Mouse (Mus musculus): ENCODE measurements around the gene Rpl7l1. TPM values are rescaled to one million over a fixed set of nuclear protein-coding genes. Genes with fewer than 3 reads are reported as not detected.

Gene Rpl7l1
- polyA plus RNA-seq, 1 experiment from 2014 or later: 84.6 TPM

- H3K27me3 ChIP-seq (ENCODE audit: control insufficient read depth, insufficient read depth, low read length): no peaks in the 10 kb centered on the region
- no peaks in the 10 kb centered on the region for H3K9me3 ChIP-seq (ENCODE audit: control insufficient read depth, low read length)
- peak overlapping the region; percentile 83 for H3K4me2 ChIP-seq (ENCODE audit: low read length)
- H3K27ac ChIP-seq (replicated peaks in 1 of 2; ENCODE audit: control insufficient read depth in 1 of 2, insufficient read depth in 1 of 2, low read depth in 2 of 2, low read length in 2 of 2): no peak overlapping the region
- H3K4me1 ChIP-seq (ENCODE audit: control insufficient read depth in 2 of 2, insufficient read depth in 2 of 2, low read length in 2 of 2): peaks cover 5 to 8% of the 10 kb centered on the region in 2 experiments
- ATAC-seq (ENCODE audit: insufficient number of reproducible peaks, insufficient read depth, low FRiP score, low read depth): no peak
- WGBS: 92% methylated on average over 4 of the region's 4 CpGs
- H3K9ac ChIP-seq (ENCODE audit: low read length): peak overlapping the region; percentile 80
- H3K36me3 ChIP-seq (ENCODE audit: control insufficient read depth, insufficient read depth, low read length): peaks cover 19% of the 10 kb centered on the region
- peak overlapping the region in 1 of 2 experiments; percentile 70; a peak in 1 of 4 replicates for H3K4me3 ChIP-seq (ENCODE audit: control insufficient read depth in 1 of 2, insufficient read depth in 1 of 2, low read depth in 1 of 2, low read length in 2 of 2)
Measured at GRCm38 (mm10) chr17:46750580-46750979, 31.9 kb downstream of the Rpl7l1 start.

- Histone ChIP-seq H3K4me2 (ENCODE audit: low read length) (no peak overlapping the region), H3K27me3 (ENCODE audit: control insufficient read depth, insufficient read depth, low read length) (no peaks in the 10 kb centered on the region), H3K4me3 (ENCODE audit: control insufficient read depth in 1 of 2, insufficient read depth in 1 of 2, low read depth in 1 of 2, low read length in 2 of 2) (no peak overlapping the region), H3K36me3 (ENCODE audit: control insufficient read depth, insufficient read depth, low read length) (peaks cover 26% of the 10 kb centered on the region), H3K4me1 (ENCODE audit: control insufficient read depth in 2 of 2, insufficient read depth in 2 of 2, low read length in 2 of 2) (peaks cover 5 to 8% of the 10 kb centered on the region in 2 experiments), H3K27ac (replicated peaks in 1 of 2; ENCODE audit: control insufficient read depth in 1 of 2, insufficient read depth in 1 of 2, low read depth in 2 of 2, low read length in 2 of 2) (no peak overlapping the region), H3K9me3 (ENCODE audit: control insufficient read depth, low read length) (no peaks in the 10 kb centered on the region), H3K9ac (ENCODE audit: low read length) (no peak overlapping the region)
- ATAC-seq (ENCODE audit: insufficient number of reproducible peaks, insufficient read depth, low FRiP score, low read depth): no peak
- WGBS: 86% methylated on average over 5 of the region's 5 CpGs
Measured at GRCm38 (mm10) chr17:46749282-46749681, 33.2 kb downstream of the Rpl7l1 start.

- H3K36me3 ChIP-seq (ENCODE audit: control insufficient read depth, insufficient read depth, low read length): peaks cover 40% of the 10 kb centered on the region
- no peaks in the 10 kb centered on the region for H3K9me3 ChIP-seq (ENCODE audit: control insufficient read depth, low read length)
- no peaks in the 10 kb centered on the region for H3K27me3 ChIP-seq (ENCODE audit: control insufficient read depth, insufficient read depth, low read length)
- H3K4me1 ChIP-seq (ENCODE audit: control insufficient read depth in 2 of 2, insufficient read depth in 2 of 2, low read length in 2 of 2): peaks cover 5 to 8% of the 10 kb centered on the region in 2 experiments
- ATAC-seq (ENCODE audit: insufficient number of reproducible peaks, insufficient read depth, low FRiP score, low read depth): no peak
- H3K27ac ChIP-seq (replicated peaks in 1 of 2; ENCODE audit: control insufficient read depth in 1 of 2, insufficient read depth in 1 of 2, low read depth in 2 of 2, low read length in 2 of 2): no peak overlapping the region
- no peak overlapping the region for H3K9ac ChIP-seq (ENCODE audit: low read length)
- no peak overlapping the region for H3K4me2 ChIP-seq (ENCODE audit: low read length)
- no peak overlapping the region for H3K4me3 ChIP-seq (ENCODE audit: control insufficient read depth in 1 of 2, insufficient read depth in 1 of 2, low read depth in 1 of 2, low read length in 2 of 2)
- 94% methylated on average over 2 of the region's 2 CpGs for WGBS
Measured at GRCm38 (mm10) chr17:46747806-46748205, 34.7 kb downstream of the Rpl7l1 start.

- H3K27ac ChIP-seq (replicated peaks in 1 of 2; ENCODE audit: control insufficient read depth in 1 of 2, insufficient read depth in 1 of 2, low read depth in 2 of 2, low read length in 2 of 2): no peak overlapping the region
- H3K9me3 ChIP-seq (ENCODE audit: control insufficient read depth, low read length): no peaks in the 10 kb centered on the region
- no peak overlapping the region for H3K4me2 ChIP-seq (ENCODE audit: low read length)
- H3K4me3 ChIP-seq (ENCODE audit: control insufficient read depth in 1 of 2, insufficient read depth in 1 of 2, low read depth in 1 of 2, low read length in 2 of 2): no peak overlapping the region
- peaks cover 42% of the 10 kb centered on the region for H3K36me3 ChIP-seq (ENCODE audit: control insufficient read depth, insufficient read depth, low read length)
- no peak for ATAC-seq (ENCODE audit: insufficient number of reproducible peaks, insufficient read depth, low FRiP score, low read depth)
- no peak overlapping the region for H3K9ac ChIP-seq (ENCODE audit: low read length)
- H3K4me1 ChIP-seq (ENCODE audit: control insufficient read depth in 2 of 2, insufficient read depth in 2 of 2, low read length in 2 of 2): peaks cover 4 to 8% of the 10 kb centered on the region in 2 experiments
- 78% methylated on average over 8 of the region's 8 CpGs for WGBS
- H3K27me3 ChIP-seq (ENCODE audit: control insufficient read depth, insufficient read depth, low read length): no peaks in the 10 kb centered on the region
Measured at GRCm38 (mm10) chr17:46747234-46747633, 35.2 kb downstream of the Rpl7l1 start.

- Histone ChIP-seq H3K4me1 (ENCODE audit: control insufficient read depth in 2 of 2, insufficient read depth in 2 of 2, low read length in 2 of 2) (no peaks in the 10 kb centered on the region), H3K27me3 (ENCODE audit: control insufficient read depth, insufficient read depth, low read length) (no peaks in the 10 kb centered on the region), H3K9me3 (ENCODE audit: control insufficient read depth, low read length) (no peaks in the 10 kb centered on the region), H3K9ac (ENCODE audit: low read length) (no peak overlapping the region), H3K4me2 (ENCODE audit: low read length) (no peak overlapping the region), H3K36me3 (ENCODE audit: control insufficient read depth, insufficient read depth, low read length) (peaks cover 49% of the 10 kb centered on the region), H3K4me3 (ENCODE audit: control insufficient read depth in 1 of 2, insufficient read depth in 1 of 2, low read depth in 1 of 2, low read length in 2 of 2) (no peak overlapping the region), H3K27ac (replicated peaks in 1 of 2; ENCODE audit: control insufficient read depth in 1 of 2, insufficient read depth in 1 of 2, low read depth in 2 of 2, low read length in 2 of 2) (no peak overlapping the region)
- 86% methylated on average over 2 of the region's 2 CpGs for WGBS
- no peak for ATAC-seq (ENCODE audit: insufficient number of reproducible peaks, insufficient read depth, low FRiP score, low read depth)
Measured at GRCm38 (mm10) chr17:46745506-46745905, 37.0 kb downstream of the Rpl7l1 start.

GRCm38 (mm10) chr17:46742986-46743385 is 39.5 kb downstream of the Rpl7l1 start:
- no peaks in the 10 kb centered on the region for H3K9me3 ChIP-seq (ENCODE audit: control insufficient read depth, low read length)
- H3K36me3 ChIP-seq (ENCODE audit: control insufficient read depth, insufficient read depth, low read length): peaks cover 49% of the 10 kb centered on the region
- H3K4me3 ChIP-seq (ENCODE audit: control insufficient read depth in 1 of 2, insufficient read depth in 1 of 2, low read depth in 1 of 2, low read length in 2 of 2): no peak overlapping the region
- no peaks in the 10 kb centered on the region for H3K4me1 ChIP-seq (ENCODE audit: control insufficient read depth in 2 of 2, insufficient read depth in 2 of 2, low read length in 2 of 2)
- H3K4me2 ChIP-seq (ENCODE audit: low read length): no peak overlapping the region
- H3K27ac ChIP-seq (replicated peaks in 1 of 2; ENCODE audit: control insufficient read depth in 1 of 2, insufficient read depth in 1 of 2, low read depth in 2 of 2, low read length in 2 of 2): no peak overlapping the region
- no peaks in the 10 kb centered on the region for H3K27me3 ChIP-seq (ENCODE audit: control insufficient read depth, insufficient read depth, low read length)
- ATAC-seq (ENCODE audit: insufficient number of reproducible peaks, insufficient read depth, low FRiP score, low read depth): no peak
- no peak overlapping the region for H3K9ac ChIP-seq (ENCODE audit: low read length)
- WGBS: 90% methylated on average over 9 of the region's 9 CpGs

GRCm38 (mm10) chr17:46741305-46741704 is 41.2 kb downstream of the Rpl7l1 start:
- Histone ChIP-seq H3K9me3 (ENCODE audit: control insufficient read depth, low read length) (no peaks in the 10 kb centered on the region), H3K27ac (replicated peaks in 1 of 2; ENCODE audit: control insufficient read depth in 1 of 2, insufficient read depth in 1 of 2, low read depth in 2 of 2, low read length in 2 of 2) (no peak overlapping the region), H3K27me3 (ENCODE audit: control insufficient read depth, insufficient read depth, low read length) (no peaks in the 10 kb centered on the region), H3K4me1 (ENCODE audit: control insufficient read depth in 2 of 2, insufficient read depth in 2 of 2, low read length in 2 of 2) (no peaks in the 10 kb centered on the region), H3K36me3 (ENCODE audit: control insufficient read depth, insufficient read depth, low read length) (peaks cover 46% of the 10 kb centered on the region), H3K9ac (ENCODE audit: low read length) (no peak overlapping the region), H3K4me2 (ENCODE audit: low read length) (no peak overlapping the region), H3K4me3 (ENCODE audit: control insufficient read depth in 1 of 2, insufficient read depth in 1 of 2, low read depth in 1 of 2, low read length in 2 of 2) (no peak overlapping the region)
- no peak for ATAC-seq (ENCODE audit: insufficient number of reproducible peaks, insufficient read depth, low FRiP score, low read depth)
- 88% methylated on average over 6 of the region's 6 CpGs for WGBS

- H3K36me3 ChIP-seq (ENCODE audit: control insufficient read depth, insufficient read depth, low read length): peaks cover 18% of the 10 kb centered on the region
- 62% methylated on average over 10 of the region's 10 CpGs for WGBS
- no peak overlapping the region for H3K4me3 ChIP-seq (ENCODE audit: control insufficient read depth in 1 of 2, insufficient read depth in 1 of 2, low read depth in 1 of 2, low read length in 2 of 2)
- ATAC-seq (ENCODE audit: insufficient number of reproducible peaks, insufficient read depth, low FRiP score, low read depth): no peak
- H3K27me3 ChIP-seq (ENCODE audit: control insufficient read depth, insufficient read depth, low read length): no peaks in the 10 kb centered on the region
- no peaks in the 10 kb centered on the region for H3K4me1 ChIP-seq (ENCODE audit: control insufficient read depth in 2 of 2, insufficient read depth in 2 of 2, low read length in 2 of 2)
- H3K4me2 ChIP-seq (ENCODE audit: low read length): no peak overlapping the region
- H3K9me3 ChIP-seq (ENCODE audit: control insufficient read depth, low read length): no peaks in the 10 kb centered on the region
- H3K9ac ChIP-seq (ENCODE audit: low read length): no peak overlapping the region
- H3K27ac ChIP-seq (replicated peaks in 1 of 2; ENCODE audit: control insufficient read depth in 1 of 2, insufficient read depth in 1 of 2, low read depth in 2 of 2, low read length in 2 of 2): no peak overlapping the region
Measured at GRCm38 (mm10) chr17:46736160-46736559, 46.3 kb downstream of the Rpl7l1 start.
